Mouse (Mus musculus) neutrophil, adult 5-6 weeks (primary cell): Measurements from ENCODE around the gene Entpd3. TPM values are rescaled to one million over a fixed set of nuclear protein-coding genes. Genes with fewer than 3 reads are reported as not detected.
A peak's percentile ranks its signal among the peaks of the same experiment; 100 is the strongest.

Source experiments
- ATAC-seq: fragments of 151-379, 151-347 bp; 2 replicates; pipeline ENCODE4 v1.8.0; 2017; ENCODE audit warnings: mild to moderate bottlenecking, moderate TSS enrichment; ENCODE audit not compliant: insufficient number of reproducible peaks, poor library complexity, low FRiP score, severe bottlenecking; ENCODE audit errors: extremely low read depth
- total RNA-seq: library from RNA; stranded (forward); fragments of 200-1000 nt; gene quantifications from 2 replicates; pipeline ENCODE4 v1.2.3, GENCODE M21; 2017

Gene Entpd3
- total RNA-seq, 1 experiment from 2014 or later: 8.0 TPM

- no peak for ATAC-seq
Observed at GRCm38 (mm10) chr9:120576662-120577013, 37.0 kb downstream of the Entpd3 start.

- peak; percentile 94 for ATAC-seq
Observed at GRCm38 (mm10) chr9:120577133-120577651, 37.6 kb downstream of the Entpd3 start.

GRCm38 (mm10) chr9:120577706-120578405, 38.2 kb downstream of the Entpd3 start:
- no peak for ATAC-seq

GRCm38 (mm10) chr9:120578701-120579100, 39.1 kb downstream of the Entpd3 start:
- ATAC-seq: no peak

GRCm38 (mm10) chr9:120579808-120580207, 40.2 kb downstream of the Entpd3 start:
- ATAC-seq: no peak

GRCm38 (mm10) chr9:120581941-120582618, 42.5 kb downstream of the Entpd3 start:
- ATAC-seq: 0 out of 2 replicates have a peak, but pooled peaks have one; percentile 9

- ATAC-seq: peak; percentile 89
Observed at GRCm38 (mm10) chr9:120582619-120583308, 43.1 kb downstream of the Entpd3 start.

- no peak for ATAC-seq
Observed at GRCm38 (mm10) chr9:120583314-120583713, 43.7 kb downstream of the Entpd3 start.

GRCm38 (mm10) chr9:120586546-120586945, 46.9 kb downstream of the Entpd3 start:
- ATAC-seq: peak; percentile 55

GRCm38 (mm10) chr9:120591490-120591889, 51.9 kb downstream of the Entpd3 start:
- peak; percentile 63; the same call in 1 of the 2 replicates for ATAC-seq

- ATAC-seq: no peak
Observed at GRCm38 (mm10) chr9:120593383-120594101, 53.9 kb downstream of the Entpd3 start.

GRCm38 (mm10) chr9:120594839-120595238, 55.2 kb downstream of the Entpd3 start:
- ATAC-seq: no peak

- ATAC-seq: no peak
Observed at GRCm38 (mm10) chr9:120595306-120595705, 55.7 kb downstream of the Entpd3 start.

- peak; percentile 72 for ATAC-seq
Observed at GRCm38 (mm10) chr9:120601488-120602171, 62.0 kb downstream of the Entpd3 start.

GRCm38 (mm10) chr9:120602172-120602838, 62.7 kb downstream of the Entpd3 start:
- no peak for ATAC-seq

GRCm38 (mm10) chr9:120602839-120603511, 63.4 kb downstream of the Entpd3 start:
- peak; percentile 72 for ATAC-seq

- no peak for ATAC-seq
Observed at GRCm38 (mm10) chr9:120603512-120603908, 63.9 kb downstream of the Entpd3 start.
